Mouse (Mus musculus): ENCODE results near the gene Tmem28.

The Tmem28 gene

GRCm38 (mm10) chrX:99820790-99821395 lies at the start of gene Tmem28:
Gene Tmem28 (plus strand): TSS chrX:99821021.
- DNase-seq (ENCODE audit: low spot score), result peak; percentile 10

- DNase-seq (ENCODE audit: low spot score), result no peak
Observed at GRCm38 (mm10) chrX:99780308-99780707, 40.5 kb upstream of the Tmem28 start.

- no peak for DNase-seq (ENCODE audit: low spot score)
Observed at GRCm38 (mm10) chrX:99808375-99808774, 12.4 kb upstream of the Tmem28 start.

- DNase-seq (ENCODE audit: low spot score), result peak; percentile 66
Observed at GRCm38 (mm10) chrX:99819395-99819935, 1.4 kb upstream of the Tmem28 start.

- DNase-seq (ENCODE audit: low spot score), result peak; percentile 49
Observed at GRCm38 (mm10) chrX:99819936-99820789, 658 bp upstream of the Tmem28 start.

GRCm38 (mm10) chrX:99842090-99842489 lies 21.3 kb downstream of the Tmem28 start:
- no peak for DNase-seq (ENCODE audit: low spot score)

- DNase-seq (ENCODE audit: low spot score), result peak; percentile 81
Observed at GRCm38 (mm10) chrX:99853261-99853741, 32.5 kb downstream of the Tmem28 start.

- no peak for DNase-seq (ENCODE audit: low spot score)
Observed at GRCm38 (mm10) chrX:99853834-99854233, 33.0 kb downstream of the Tmem28 start.

GRCm38 (mm10) chrX:99872228-99872627 lies 51.4 kb downstream of the Tmem28 start:
- no peak for DNase-seq (ENCODE audit: low spot score)

- DNase-seq (ENCODE audit: low spot score), result no peak
Observed at GRCm38 (mm10) chrX:99872632-99873201, 51.9 kb downstream of the Tmem28 start.

GRCm38 (mm10) chrX:99873259-99873919 lies 52.6 kb downstream of the Tmem28 start:
- no peak for DNase-seq (ENCODE audit: low spot score)

GRCm38 (mm10) chrX:99873920-99874296 lies 53.1 kb downstream of the Tmem28 start:
- DNase-seq (ENCODE audit: low spot score), result no peak

- DNase-seq (ENCODE audit: low spot score), result no peak
Observed at GRCm38 (mm10) chrX:99876781-99877180, 56.0 kb downstream of the Tmem28 start.

- no peak for DNase-seq (ENCODE audit: low spot score)
Observed at GRCm38 (mm10) chrX:99883396-99883795, 62.6 kb downstream of the Tmem28 start.

Data from testis, postnatal 14 days (tissue).